Mouse (Mus musculus) layer of hippocampus, postnatal 25 days (tissue): ENCODE measurements around the gene Pm20d2. TPM values are rescaled to one million over a fixed set of nuclear protein-coding genes. Genes with fewer than 3 reads are reported as not detected.

Source experiments
- DNase-seq, 2 experiments: peaks; one replicate each; pipeline ENCODE4 v3.0.0; 2022; ENCODE audit warnings: mixed read lengths in 2 of 2, low spot score in 1 of 2; ENCODE audit errors: extremely low spot score in 1 of 2
- total RNA-seq, 2 experiments: library from RNA; stranded (reverse); gene quantifications; 2 replicates each; pipeline ENCODE4 v1.2.3; 2021

Gene Pm20d2
- 10 to 100 TPM in 1 of 2 experiments, 1 to 10 TPM in 1; 9.4 to 13.4 TPM for total RNA-seq

DNA sequence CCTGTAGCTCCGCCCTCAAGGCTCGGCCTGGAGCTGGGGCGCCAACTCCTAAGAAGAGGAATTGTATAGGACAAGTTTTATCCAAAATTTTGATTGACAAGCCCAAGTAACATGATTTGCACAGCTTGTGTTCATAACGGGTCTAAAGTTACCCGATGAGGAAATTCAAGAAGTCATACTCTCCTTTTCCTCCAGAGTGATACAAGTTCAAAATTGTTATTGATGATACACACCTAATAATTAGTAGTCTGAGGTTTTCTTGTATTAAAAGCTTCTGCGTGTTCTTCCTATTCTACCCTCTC is at the start of gene Pm20d2:
Pm20d2 (minus strand) TSS at position 3 of the 302 bp plus-strand sequence.
- DNase-seq: no peak

DNA sequence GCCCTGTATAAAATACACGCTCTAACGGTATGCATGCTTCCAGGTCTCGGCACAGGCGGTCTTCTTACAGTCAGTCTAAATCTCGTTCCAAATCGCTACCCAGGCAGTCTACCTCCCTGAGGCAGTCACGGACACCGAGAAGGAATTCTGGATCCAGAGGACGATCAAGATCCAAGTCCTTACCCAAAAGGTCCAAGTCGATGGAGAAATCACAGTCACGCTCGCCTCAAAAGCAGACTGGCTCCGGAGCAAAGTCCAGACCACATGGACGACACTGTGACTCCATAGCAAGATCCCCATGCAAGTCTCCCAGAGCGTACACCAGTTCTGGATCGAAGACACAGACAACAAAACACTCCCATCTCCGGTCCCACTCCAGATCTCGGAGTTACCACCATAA is 41.3 kb upstream of the Pm20d2 start:
- DNase-seq: no peak

DNA sequence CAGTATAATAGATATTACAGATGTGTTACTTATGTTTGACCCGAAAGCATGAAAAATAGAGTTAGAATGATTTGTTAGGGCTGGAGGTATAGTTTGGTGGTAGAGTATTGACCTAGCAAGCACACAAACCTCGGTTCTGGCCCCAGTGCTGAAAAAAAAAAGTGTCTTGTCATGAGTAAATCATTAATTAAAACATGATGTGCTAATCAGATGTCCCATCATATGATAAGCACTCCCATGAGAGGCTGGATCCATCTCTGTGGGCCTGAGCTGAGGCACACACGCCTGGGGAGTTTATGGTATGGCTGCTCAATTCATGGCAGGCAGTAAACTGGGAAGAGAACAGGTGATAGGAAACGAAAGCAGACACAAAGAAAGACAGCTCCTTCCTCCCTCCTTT is 40.1 kb upstream of the Pm20d2 start:
- DNase-seq: no peak

DNA sequence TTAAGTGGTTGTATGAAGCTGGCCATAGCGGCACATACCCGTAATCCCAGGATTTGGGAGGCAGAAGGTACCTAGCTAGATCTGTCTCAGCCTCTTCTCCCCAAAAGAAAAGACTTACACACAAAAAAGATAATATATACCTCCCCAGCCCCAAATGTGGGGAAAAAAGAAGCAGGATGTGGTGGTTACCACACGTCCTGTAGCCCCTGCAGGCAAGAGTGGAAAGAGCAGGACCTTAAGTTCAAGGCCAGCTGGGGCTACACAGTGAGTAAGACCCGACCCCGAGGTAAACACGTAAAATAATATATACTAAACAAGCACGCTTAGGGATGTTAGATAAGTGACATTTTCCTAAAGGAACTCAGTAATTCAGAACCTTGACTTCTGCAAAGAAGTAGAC is 37.6 kb upstream of the Pm20d2 start:
- DNase-seq: no peak

DNA sequence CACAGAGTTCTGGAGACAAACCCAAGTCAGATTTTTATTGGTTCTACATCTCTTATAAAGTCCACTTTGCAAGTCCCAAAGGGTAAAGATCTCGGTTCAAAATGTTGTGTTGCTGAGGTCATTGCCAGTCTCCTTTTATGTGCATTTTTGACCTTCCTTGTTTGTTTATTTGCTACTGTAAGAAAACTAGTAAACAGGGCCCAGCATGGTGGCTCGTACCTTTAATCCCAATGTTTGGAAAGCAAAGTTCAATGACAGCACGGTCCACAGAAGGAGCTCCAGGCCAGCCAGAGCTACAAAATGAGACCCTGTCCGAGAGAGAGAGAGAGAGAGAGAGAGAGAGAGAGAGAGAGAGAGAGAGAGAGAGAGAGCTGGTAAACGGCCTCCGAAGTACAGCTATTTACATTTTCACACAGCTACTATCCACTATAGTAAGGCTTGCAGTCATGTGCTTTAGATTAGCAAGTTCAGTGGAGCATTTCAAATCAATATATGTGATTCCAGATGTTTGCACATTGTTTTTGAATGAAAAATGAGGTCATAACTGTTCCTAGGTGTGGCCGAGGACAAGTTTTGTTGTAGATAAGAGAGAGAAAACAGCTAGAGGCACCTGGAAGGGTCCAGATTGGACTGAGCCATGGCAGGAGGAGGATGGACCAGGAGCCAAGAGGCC is 34.6 kb upstream of the Pm20d2 start:
- no peak for DNase-seq

DNA sequence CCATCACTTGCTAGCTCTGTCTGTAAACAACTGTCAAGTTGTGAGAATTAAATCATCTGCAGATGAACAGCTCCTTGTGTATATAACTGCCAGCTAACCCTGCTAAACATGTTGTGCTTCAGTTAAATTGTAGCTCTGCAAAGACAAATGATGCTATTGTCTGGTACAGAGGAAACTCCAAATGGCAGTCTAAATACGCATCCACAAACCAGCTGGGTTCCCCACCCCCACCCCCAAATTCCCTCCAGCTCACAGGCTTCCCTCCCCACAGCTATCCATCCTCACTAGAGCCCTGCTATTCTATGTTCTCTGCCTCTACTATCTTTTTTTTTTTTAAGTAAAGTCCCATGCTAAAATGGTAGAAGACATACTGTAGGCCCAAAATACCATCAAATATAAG is 32.3 kb upstream of the Pm20d2 start:
- DNase-seq: no peak

DNA sequence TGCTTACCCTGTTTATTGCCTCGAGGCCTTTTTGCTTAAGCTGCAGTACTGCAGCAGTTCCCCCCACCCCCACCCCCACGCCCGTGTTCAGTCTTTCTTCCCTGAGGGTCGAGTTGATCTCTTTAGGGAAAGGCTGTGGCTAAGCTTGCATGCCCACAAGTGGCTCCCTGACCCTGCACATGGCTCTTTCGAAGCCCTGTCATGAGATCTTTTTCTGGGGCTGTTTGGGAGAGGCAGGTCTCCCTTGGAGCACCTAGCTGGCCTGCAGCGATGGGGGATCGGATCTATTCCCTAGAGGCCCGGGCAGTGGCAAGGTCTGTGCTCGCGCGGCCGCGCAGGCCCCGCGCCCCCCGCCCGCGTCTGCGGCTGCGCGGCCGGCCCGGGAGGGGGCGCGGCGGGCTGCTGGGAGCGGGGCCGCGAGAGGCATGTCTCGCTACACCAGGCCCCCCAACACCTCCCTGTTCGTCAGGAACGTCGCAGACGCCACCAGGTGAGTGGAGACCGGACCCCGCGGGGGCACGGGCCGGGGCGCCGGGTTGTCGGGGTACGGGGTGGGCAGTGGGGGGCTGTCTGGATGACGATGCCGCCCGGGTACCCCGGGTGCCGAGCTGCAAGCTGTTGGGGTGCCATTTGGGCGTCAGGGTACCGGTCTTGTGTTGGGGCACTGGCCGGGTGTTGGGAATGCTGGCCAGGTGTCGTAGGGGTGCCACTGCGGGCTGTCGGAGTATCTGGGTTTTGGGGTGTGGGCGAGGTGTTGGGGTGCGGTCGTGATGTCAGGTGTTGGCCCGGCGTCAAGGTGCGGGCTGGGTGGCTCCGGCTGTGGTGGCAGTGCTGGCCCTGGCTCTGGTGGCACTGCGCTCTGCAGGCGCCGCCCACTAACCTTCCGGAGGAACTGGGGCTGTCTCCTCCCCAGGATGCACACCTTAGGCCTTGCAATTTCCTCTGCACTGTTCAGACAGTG is 19.6 kb upstream of the Pm20d2 start, which contains the start of gene Srsf12:
Srsf12 (plus strand) TSS at position 111 of the 961 bp plus-strand sequence.
- peak; percentile 34 to 38 for DNase-seq

DNA sequence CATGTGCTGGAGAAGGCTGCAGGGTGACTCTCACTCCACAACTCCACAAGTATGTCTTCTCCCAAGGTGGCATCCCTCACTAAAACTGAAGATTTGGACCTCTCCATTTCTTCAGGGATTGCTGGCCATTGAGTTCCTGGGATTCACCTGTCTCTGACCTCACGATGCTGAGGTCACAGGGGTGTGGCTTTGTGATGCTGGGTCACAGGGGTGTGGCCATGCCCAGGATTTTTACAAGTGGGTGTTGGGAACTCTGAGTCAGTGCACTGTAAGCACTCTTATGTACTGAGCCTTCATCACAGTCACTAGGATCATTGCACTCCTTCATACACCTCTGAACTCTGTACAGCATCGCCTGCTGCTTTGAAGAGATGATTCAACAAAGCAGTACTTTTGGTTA is 18.0 kb upstream of the Pm20d2 start:
- no peak for DNase-seq

DNA sequence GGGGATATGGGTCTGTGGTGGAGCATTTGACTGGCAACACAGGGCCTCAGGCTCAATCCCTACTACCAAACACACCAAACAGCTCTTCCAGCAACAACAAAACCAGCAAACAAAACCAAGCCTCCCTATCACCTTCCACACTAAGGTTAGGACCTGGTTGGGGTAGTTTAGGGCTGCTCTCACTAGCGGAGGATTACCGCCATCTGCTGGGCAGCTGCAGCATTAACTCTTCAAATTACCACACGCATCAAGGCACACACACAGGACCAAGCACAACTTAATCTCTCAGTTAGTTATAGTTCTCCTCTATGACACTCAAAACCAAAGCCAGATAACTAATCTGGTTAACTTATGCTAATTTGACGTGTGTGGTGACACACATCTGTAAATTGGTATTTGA is 15.1 kb upstream of the Pm20d2 start:
- peak; percentile 18 to 70 for DNase-seq

DNA sequence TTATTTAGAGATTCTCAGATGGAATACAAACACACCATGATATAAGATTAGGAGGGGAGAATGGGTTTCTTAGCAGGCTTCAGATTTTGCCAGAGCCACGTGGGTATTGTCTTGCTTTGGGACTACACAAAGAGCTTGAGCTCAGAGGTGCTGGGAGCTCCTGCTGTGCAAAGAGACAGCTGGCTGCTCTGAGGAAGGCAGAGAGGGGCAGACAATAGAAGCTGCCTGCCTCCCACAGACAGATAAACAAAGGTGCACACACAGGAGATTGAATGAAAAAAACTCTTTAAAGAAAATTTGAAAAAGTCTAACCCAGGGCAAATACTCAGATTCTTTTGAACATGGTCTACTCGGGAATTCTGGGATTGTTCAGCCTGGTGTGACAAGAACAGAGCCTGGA is 8.6 kb upstream of the Pm20d2 start:
- DNase-seq: no peak

DNA sequence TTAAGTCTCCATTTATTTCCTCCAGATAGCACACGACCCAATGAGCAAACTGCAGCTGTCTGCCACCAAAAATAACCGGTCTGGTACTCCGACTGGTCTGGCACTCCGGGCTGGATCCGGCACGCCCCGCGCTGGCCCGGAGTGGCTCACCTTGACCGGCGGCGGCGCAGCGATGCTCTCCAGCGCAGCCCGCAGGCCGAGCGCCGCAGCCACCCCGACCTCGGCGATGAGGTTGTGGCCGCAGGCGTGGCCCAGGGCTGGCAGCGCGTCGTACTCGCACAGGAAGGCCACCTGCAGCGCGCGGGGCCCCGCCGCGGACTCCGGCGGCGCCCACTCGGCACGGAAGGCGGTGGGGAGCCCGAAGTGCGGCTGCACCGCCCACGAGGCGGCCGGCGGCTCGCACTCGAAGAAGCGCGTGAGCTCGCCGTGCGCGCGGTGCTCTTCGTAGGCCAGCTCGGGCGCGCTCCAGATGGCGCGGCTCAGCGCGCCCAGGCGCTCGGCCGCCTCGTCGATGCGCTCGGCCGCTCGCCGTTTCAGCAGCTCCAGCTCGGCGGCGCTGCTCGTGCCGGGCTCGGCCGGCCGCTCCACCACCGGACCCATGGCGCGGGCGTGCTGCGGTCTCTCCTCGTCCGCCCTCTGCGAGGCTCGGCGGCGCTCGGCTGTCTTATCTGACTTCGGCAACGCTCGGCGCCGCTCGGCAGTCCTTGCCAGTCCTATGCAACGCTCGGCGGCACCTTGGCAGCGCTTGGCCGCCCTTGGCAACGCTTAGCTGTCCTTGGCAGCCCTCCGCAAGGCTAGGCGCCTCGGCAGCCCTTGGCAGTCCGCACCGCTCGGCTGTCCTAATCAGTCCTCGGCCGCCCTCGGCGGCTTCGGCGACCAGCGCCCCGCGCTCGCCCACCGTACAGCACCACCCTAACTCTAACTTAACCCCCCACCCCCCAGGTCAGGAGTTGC is 479 bp downstream of the Pm20d2 start:
- peak; percentile 76 to 82 for DNase-seq

DNA sequence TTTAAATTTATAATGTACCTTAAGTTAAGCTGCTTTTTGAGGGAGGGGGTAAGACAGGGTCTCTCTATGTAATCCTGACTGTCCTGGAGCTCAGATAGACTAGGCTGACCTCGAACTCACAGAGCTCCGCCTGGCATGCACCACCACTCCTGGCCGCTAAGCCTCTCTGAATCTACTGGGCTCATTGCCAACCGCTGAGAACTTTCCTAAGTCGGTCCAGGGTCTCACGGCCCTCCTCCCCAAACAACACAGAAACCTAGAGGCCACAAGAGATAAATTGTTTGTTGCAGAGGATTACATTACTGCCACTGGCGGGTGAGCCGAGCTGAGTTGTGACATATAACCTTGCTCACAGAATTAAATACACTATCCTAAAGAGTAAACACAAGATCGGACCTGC is 1.4 kb downstream of the Pm20d2 start:
- no peak for DNase-seq

DNA sequence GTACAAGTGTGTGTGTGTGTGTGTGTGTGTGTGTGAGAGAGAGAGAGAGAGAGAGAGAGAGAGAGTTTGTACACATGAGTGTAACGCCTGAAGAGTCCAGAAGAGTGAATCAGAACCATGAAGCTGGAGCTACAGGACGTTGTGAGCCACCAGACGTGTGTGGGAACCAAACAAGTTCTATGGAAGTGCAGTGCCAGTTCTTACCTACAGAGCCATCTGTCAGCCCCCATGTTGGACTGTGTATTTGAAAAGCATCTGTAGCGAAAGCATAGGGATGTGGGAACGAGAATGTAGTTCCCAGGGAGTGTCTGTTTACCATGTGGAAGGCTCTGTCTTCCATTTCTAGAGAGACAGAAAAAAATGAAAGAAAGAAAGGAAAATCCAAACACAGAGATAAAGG is 6.1 kb downstream of the Pm20d2 start:
- DNase-seq: no peak

DNA sequence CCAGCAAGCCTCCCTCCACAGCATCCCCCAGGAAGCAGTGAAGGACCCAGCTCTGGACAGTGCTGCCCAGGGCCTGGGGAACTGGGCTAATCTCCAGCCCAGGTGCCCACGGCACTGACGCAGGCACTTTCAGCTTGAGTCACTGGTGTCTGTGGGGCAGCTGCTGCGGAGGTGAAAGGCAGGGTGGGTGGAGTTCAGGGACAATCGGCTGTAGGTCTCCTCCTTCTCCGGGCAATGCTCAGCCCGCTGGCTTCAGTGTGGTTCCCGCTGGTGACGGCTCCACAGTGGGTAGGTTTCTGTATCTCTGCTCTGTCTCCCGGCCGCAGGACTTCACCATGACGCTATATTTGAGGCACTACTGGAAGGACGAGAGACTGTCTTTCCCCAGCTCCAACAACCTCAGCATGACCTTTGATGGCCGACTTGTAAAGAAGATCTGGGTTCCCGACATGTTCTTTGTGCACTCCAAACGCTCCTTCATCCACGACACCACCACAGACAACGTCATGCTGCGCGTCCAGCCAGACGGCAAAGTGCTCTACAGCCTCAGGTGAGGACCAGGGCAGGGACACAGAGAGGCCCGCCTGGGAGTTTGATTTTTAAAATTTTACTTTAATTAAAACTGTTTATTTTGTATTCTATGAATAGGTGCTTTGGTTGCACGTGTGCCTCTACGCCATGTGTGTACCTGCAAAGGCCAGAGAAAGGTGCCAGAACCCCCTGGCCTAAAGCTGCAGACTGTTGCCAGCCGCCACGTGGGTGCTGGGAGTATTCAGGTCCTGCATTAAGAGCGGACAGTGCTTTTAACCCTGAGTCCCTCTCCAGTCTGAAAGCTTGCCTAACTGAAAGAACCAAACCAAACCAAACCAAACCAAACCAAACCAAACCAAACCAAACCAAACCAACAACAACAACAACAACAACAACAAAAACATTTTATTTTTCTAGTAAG is 37.2 kb downstream of the Pm20d2 start:
- no peak for DNase-seq

DNA sequence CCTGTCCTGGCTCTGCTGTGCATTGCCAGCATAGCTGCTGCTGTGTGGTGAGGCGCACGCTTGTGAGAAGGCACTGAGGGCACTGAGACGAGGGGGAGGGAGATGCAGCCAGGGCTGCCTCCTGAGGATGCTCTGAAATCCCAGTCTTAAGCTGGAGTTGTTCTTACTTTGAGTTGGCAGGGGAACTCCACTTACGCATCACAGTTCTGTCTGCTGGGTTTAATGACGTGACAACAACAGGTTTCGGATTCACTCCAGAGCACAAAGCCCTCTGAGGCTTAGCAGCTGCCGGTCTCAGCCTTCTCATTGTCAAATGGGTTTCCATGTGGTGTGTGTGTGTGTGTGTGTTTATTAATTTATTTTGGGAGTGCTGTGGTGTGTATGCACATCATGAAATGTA is 40.4 kb downstream of the Pm20d2 start:
- no peak for DNase-seq

DNA sequence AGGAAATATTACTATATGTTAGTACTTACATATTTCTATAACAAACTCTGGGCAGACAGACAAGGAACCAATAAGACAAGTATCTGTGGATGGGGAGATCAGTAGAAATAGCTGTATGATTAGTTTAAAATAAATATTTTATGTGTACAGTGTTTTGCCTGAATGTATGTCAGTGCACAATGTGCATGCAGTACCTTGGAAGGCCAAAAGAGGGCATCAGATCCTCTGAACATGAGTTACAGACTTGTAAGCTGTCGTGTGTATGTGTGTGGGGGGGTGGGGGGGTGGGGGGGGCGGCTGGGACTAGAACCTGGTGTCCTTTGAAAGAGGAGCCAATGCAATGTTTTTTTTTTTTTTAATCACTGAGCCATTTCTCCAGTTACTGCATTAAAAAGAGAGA is 41.7 kb downstream of the Pm20d2 start:
- peak in 1 of 2 experiments; percentile 60 for DNase-seq

DNA sequence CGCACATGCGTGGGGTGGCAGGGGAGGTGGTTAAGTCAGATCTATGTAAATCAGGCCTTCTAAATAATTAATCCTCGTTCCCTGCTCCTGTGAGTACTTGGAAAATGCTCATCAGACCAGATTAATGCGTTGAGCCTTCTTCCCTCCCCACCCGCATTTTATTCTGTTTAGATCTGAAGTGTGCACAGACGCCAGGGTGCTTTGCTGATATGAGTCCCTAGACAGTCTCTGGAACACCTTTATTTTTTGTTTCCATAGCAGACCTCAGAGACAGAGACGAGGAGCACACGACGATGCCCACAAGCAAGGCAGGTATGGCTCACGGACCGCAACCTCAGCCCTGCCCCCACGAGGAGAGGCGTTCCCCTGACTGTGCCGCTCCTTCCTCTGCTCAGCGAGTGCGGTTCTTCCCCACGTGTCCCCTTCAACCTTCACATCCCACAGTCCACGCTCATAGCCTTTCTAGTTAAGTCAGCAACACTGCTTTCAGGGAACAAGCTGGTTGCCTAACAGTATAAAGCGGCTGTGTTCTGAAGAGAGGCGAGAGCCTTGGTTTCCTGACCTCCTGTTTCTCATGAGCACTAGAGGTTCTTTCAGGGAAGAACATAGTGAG is 42.8 kb downstream of the Pm20d2 start:
- no peak for DNase-seq

DNA sequence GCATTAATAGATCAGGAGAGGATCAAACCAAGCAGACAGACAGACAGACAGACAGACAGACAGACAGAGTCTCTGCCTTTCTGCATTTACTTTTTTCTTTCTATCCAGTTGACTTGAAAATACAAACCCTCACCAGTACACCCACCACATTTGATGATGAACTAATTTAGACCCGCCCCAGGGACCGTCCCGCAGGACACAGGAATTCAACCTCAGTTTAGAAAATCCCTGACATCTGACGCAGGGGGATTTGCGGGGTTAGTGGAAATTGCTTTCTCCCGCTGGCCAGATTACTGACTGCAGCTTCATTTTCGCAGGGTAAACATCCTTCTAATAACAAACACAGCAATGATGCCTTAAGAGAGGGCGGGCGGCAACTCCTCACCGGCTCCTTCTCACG is 57.3 kb downstream of the Pm20d2 start, which contains the start of gene Gabrr1:
Gabrr1 (plus strand) TSS at position 301 of the 400 bp plus-strand sequence.
- DNase-seq: no peak
